Mouse (Mus musculus) gonadal fat pad, adult 2 months (tissue): ENCODE data around the gene Mcm2. TPM values are rescaled to one million over a fixed set of nuclear protein-coding genes. Genes with fewer than 3 reads are reported as not detected.

Experiments used
- DNase-seq: peaks from one replicate; pipeline ENCODE4 v3.0.0-alpha.2; 2012; ENCODE audit warnings: low read depth
- polyA plus RNA-seq: library from polyadenylated mRNA; depleted of rRNA; stranded (reverse); fragments of >200 nt; gene quantifications from 2 replicates; pipeline ENCODE4 v1.2.3, GENCODE M21; 2012

The Mcm2 gene
- polyA plus RNA-seq, 1 experiment, result 16.7 TPM

GRCm38 (mm10) chr6:88926870-88927269, 28.3 kb upstream of the Mcm2 start:
- DNase-seq, result no peak

DNA sequence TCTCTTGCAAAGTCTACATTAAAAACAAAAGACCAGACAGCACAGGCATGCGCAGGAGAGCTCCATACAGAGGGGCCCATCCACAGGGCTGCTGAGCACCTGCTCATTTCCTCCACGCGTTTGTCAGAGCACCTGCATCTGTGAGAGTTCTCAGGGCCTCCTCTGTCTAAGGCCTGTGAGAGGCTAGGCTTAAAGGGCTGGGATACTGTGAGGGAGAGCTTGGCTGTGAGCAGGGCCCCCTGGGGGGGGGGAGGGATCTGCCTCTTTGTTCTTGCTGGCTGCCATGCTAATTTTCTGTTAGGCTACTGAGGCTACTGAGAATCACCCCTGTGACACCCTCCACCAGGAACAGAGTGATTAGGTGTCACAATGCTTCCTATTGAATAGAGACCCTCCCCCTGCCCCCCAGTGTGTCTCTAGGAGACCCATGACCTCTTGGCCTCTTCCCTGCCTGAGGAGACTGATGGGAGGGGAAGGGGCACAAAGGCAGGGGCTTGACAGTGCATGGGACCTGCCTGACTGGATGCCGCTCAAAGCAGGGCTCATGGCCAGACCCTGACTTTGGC, 27.1 kb upstream of the Mcm2 start:
- DNase-seq, result no peak

DNA sequence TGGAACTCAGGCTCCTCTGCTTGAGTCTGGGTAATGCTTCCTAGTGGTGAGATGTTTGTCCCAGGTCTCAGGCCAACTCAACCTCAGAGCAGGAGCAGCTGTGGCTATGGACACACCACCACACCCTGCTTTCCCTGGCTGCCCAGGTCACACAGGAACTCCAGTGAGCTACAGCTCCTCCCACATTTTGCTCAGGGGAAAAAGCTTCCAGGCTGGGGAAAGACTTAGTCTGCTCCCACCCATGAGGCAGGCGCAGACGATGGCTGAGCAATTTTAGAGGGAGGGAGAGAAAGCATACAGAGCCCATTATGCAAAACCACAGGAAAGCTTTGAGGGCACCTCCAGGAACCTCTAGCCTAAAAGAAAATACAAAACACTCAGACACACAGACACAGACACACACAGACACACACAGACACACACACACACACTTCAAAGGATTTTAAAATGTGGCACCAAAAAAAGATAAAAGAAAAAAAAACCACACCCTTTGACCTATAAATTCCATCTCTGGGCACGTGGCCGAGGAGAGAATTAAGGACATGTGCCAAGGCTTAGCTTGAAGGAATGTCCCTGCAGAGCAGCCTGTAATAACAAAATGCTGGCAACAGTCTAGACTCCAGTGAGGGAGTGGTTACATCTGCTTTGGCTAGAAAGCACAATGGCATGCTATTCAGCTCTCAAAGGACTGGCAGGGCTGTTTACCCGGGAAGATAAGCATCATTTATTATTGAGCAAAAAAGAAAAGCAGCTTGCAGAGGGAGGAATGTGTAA, 26.1 kb upstream of the Mcm2 start:
- DNase-seq, result no peak

DNA sequence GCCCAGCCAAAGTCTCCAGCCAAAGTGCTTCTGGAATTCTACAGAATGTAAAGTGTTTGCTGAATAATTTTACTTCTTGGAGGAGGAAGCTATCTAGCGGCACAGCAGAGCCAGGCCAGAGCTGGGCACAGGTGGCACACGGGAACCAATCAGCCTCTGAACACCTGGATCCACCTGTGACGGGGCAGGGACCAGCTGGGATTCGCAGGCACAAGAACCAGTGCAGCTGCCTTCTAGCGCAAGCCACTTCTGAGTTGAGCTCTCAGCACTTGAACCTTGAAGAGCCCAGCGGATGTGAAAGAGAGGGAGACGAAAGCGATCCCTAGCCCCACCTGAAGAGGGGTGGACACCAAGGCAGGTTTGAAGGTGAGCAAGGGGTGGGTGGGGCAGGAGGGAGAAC, 20.2 kb upstream of the Mcm2 start:
- DNase-seq, result no peak

- no peak for DNase-seq
Measured at GRCm38 (mm10) chr6:88916153-88916552, 17.6 kb upstream of the Mcm2 start.

DNA sequence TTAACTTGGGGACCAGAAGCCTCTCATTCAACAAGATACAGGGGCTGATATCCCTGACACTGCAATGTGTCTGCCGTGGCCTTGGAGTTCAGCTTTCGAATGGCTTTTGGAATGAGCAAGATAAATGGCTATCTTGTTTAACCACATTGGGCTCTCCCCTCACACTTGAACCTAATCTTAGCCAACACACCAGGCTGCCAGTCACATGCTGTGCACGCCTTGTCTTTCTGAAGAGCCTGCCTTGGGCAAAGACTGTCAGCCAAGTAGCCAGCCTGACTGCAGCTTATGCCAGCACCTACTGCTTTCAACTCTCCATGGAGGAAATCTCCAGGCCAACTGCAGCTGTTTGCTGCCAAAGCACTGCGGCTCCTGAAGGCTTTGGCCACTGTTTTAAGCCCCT, 16.9 kb upstream of the Mcm2 start:
- DNase-seq, result peak; percentile 86

GRCm38 (mm10) chr6:88914799-88915198, 16.2 kb upstream of the Mcm2 start:
- DNase-seq, result no peak

- DNase-seq, result no peak
Measured at GRCm38 (mm10) chr6:88913440-88913839, 14.9 kb upstream of the Mcm2 start.

- no peak for DNase-seq
Measured at GRCm38 (mm10) chr6:88913022-88913421, 14.4 kb upstream of the Mcm2 start.

- DNase-seq, result no peak
Measured at GRCm38 (mm10) chr6:88909151-88909550, 10.6 kb upstream of the Mcm2 start.

GRCm38 (mm10) chr6:88906369-88907108, 8.0 kb upstream of the Mcm2 start:
- no peak for DNase-seq

DNA sequence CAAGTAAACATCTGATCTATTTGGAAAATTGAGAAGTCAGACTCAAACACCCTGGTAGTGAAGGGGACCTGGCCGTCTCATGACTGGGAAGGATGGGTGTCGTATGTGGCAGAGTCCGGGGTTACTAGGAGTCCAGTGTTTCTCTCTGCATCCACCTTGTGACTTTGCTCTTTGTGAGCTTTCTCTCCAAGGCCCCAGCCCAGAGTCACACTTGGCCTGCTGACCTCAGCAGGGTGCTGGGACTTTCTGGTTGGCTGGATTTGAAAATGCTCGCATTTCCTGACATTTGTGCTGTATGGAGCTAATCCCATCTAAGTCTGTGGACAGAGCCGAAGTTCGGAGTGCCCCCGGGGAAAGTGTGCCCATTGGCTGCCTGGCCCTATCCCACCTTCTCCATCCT, 6.5 kb upstream of the Mcm2 start:
- no peak for DNase-seq

- no peak for DNase-seq
Measured at GRCm38 (mm10) chr6:88904456-88904974, 5.9 kb upstream of the Mcm2 start.

DNA sequence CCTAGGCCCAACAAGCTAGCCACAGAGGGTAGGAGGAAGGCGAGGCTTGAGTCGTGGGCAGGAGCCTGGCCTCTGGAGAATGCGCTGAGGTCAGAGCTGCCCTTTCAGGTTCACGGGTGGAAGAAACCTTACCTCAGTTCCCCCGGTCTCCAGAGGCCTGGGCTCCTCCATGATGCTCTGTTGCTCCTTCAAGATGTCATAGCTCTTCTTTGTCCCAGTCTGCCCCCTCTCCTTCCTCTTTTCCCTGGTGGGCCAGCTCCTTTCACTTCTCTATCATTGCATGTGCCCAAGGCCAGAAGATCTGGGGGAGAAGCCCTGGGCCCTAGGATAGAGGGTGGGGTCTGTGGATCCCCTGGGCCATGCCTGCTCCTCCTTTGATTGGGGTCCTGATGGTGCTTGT, 5.1 kb upstream of the Mcm2 start:
- no peak for DNase-seq

DNA sequence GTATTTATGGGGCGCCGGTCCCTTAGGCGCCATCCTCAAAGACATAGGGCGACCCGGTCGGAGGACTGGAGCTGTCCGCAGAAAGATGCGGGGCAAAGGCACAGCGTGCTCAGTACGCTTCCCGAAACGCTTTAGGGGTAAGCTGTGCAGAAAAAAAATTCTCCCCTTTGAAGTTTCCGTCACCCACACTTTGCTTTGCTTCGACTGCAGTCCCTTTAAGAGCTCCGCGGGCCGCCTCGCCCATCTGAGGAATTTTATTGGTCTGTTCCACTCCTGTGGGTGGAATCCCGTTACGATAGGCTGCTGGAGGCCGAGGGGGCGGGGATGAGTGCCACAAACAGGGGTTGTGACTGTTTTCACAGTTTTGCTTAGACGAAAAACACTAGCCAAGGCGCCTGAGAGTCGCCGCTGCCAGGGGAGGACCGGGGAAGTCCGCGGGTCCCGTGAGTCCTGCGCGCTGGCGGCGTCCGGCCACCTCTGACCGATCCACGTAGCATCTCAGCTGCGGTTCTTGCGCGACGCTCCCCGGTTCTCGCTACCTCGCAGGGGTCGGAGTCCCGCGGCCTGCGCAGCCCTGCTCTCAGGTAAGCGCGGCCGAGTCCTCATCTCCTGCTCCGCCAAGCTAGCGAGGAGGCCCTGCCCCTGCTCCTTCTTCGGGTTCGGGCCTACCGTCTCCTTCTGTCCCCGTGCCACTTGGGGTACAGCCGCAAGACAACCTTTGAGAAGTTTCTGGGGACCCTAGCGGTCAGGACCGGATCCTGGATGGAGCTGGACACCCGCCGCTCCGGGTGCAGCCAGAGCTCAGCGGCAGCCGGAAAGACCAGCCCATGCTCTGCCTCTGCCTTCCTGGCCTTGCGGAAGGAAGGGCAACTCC, 3.6 kb upstream of the Mcm2 start, which contains the start of gene Tpra1:
Gene Tpra1 (plus strand): TSS at position 305 of the 874 bp plus-strand sequence.
- DNase-seq, result no peak

DNA sequence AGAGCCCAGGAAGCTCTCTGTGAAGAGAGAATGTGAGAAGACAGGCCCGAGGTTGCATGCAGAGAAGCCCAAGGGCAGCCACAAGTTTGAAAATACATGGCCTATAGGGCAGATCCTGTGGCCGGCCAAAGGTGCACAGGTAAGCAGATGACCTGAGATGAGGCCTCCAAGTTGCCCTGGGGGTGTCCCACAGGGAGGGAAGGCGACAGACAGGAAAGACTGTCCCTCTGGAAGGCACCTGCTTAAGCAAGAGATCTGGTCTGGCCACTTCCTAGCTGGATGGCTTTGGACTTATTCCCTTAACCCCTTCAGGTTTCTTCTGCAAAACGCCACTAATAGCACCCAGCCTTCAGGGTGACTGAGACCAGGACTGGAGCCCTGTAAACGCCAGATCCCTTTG, 2.9 kb upstream of the Mcm2 start:
- no peak for DNase-seq

DNA sequence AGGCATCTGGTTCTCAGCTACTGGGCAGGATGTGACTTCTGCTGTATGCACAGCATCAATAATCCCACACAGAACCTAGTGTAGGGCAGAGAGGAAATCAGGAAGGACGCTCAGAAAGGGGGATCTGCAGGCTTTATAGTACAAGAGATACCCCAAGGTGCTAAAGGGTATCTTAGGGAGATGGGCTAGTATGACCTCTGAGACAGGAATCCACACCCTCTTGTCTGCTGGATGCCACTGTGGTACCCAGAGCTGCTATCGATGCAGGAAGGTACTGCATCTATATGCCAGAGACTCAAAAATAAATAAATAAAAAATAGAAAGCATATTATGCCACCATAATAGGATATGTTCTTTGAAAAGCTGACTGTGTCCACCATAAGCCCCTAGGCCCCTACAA, 1.0 kb upstream of the Mcm2 start:
- no peak for DNase-seq

GRCm38 (mm10) chr6:88899086-88899485, 506 bp upstream of the Mcm2 start:
- DNase-seq, result no peak

DNA sequence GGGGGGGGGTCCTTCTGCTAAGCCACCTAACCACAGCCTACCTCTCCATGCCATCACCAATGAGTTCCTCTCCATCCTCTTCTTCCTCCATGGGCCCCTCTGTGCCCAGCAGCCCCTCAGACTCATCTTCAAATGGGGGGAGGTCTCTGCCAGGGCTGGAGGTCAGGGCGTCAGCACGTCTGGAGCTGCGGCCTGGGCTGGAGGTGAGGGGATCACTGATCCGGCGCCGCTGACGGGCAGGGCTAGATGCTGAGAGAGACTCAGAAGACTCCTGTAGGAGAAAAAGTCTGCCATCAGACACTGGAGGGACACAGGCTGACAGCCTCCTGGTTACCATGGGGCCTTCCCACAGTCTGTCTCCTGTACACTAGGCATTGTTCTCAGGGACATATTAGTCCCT, 1.3 kb downstream of the Mcm2 start:
- DNase-seq, result no peak

DNA sequence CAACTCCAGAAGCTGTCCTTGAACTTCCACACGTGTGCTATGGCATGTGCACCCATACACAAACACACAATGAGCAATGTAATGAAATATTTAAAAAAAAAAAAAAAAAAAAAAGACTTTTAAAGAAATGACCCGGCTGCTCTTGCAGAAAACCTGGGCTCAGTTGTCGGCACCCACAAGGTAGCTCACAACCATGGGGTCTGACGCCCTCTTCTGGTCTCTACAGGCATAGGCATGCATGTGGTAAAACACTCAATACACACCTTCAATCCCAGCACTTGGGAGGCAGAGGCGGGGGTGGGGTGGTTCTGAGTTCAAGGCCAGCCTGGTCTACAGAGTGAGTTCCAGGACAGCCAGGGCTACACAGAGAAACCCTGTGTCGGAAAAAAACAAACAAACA, 2.6 kb downstream of the Mcm2 start:
- DNase-seq, result no peak

- no peak for DNase-seq
Measured at GRCm38 (mm10) chr6:88893559-88893958, 5.0 kb downstream of the Mcm2 start.

DNA sequence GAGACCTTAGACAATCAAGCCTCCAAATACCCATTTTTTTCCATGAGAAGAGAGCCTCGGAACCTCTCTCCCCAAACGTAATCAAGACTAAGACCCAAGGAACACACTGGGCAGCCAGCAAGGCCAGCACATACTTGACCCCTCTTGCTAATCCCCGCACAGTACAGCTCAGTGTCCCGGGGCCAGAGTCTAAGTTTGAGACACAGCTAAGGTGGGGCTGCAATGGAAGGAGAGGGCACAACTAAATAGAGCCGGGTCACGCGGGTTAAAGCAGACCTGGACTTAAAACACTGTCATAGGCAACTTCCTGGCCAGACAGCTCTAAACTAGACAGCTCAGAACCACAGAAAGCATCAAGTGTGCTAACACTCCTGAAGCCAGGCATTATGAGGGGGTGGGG, 7.7 kb downstream of the Mcm2 start:
- no peak for DNase-seq
